Mouse (Mus musculus): ENCODE data around the gene Slc9a1.
A peak's percentile ranks its signal among the peaks of the same experiment; 100 is the strongest.

DNA sequence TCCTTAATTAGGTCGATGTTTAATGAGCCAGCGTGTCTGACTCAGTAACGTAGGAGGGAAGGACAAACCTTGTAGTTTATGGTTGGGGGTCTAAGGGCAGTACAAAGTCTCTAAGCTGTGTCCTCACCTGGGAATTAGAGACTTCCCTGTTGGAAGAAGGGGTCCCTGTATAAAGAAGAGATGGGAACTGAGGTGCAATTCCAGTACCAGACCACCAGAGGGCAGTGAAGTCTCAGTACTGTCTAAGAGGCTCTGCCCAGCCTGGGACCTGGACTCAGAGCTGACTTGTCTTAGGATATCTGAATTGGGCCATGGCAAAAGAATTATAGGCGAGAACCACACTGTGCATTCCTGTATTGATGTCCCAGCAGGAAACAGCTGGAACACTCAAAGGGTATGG is 54.6 kb downstream of the Slc9a1 start:
- TF ChIP-seq POLR2A (IDR thresholded peaks at IDR 0.05; ENCODE audit: extremely low read depth, insufficient read depth, low read length) (no peak), CTCF (IDR thresholded peaks at IDR 0.05; ENCODE audit: extremely low read depth, insufficient read depth, low read length) (peak; percentile 91)

Measured in cortical plate, adult 2 months (tissue).